Mouse (Mus musculus): ENCODE results near the gene Hmg20b. TPM values are rescaled to one million over a fixed set of nuclear protein-coding genes. Genes with fewer than 3 reads are reported as not detected.

Hmg20b gene
- polyA plus RNA-seq, 1 experiment from 2014 or later: 27.1 TPM

DNA sequence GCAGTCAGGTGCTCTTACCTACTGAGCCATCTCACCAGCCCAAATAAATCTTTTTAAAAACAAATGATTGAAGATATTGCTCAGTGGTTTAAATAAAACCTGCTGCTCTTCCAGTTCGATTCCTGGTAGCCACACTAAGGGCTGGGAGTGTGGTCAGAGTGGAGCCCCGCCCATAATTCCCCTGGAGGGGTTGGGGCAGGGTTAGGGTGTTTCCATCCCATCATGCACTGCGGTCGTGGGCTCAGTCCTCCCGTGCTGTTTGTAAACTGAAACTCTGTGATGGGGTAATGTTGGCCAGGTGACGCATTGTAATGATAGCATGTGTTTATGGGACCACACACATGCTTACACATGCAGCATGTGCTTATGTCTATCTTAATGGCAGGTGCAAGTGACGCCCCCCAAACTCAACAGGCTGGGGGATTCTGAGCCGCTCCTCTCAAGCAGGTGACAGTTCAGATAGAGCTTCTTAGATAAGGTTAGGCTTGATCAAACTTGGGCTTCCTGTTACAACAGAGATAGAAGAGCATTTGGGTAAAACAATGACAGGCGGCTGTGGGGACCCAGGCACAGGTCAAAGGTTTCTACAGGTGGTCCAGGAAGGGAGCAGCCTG lies 1.5 kb upstream of the Hmg20b start:
- Histone ChIP-seq H3K27ac (peak overlapping the region; percentile 88), H3K4me1 (replicated peaks) (peaks cover 86% of the 10 kb centered on the region), H3K36me3 (peaks cover 14% of the 10 kb centered on the region)

DNA sequence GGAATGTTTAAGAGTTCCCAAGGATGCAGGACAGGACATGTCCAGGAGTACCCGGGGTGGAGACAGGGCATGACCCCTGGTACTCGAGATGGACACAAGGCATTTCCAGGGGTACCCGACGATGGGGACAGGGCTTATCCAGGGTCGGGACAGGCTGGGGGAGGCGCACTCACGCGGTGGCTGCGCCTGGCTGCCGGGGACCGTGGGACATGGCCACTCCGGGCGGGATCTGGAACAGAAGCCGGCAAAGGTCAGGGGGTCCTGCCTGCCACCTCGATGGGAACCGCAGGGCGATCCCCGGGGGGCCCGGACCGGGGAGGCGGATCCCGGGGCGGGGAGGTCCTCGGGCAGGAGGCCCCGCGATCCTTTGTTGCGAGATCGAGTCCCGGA lies 324 bp downstream of the Hmg20b start:
- Histone ChIP-seq H3K9me3 (replicated peaks) (no peaks in the 10 kb centered on the region), H3K4me2 (peak overlapping the region; percentile 98), H3K27me3 (peaks cover 12% of the 10 kb centered on the region), H3K36me3 (peaks cover 14% of the 10 kb centered on the region), H3K4me3 (replicated peaks) (peak overlapping the region; percentile 90), H3K9ac (peak overlapping the region; percentile 96), H3K27ac (peak overlapping the region; percentile 93), H3K4me1 (replicated peaks) (peaks cover 76% of the 10 kb centered on the region)
- no peak for DNase-seq
- under 1% methylated on average over 29 of the region's 29 CpGs for WGBS (ENCODE audit: insufficient replicate concordance)
- peak; percentile 1 for ATAC-seq (ENCODE audit: low read depth)

More for the DNA sequence above, 1.5 kb upstream of the Hmg20b start:
- Histone ChIP-seq H3K9ac (peak overlapping the region; percentile 60), H3K27me3 (no peaks in the 10 kb centered on the region), H3K4me2 (peak overlapping the region; percentile 68), H3K4me3 (replicated peaks) (peak overlapping the region; percentile 59), H3K9me3 (replicated peaks) (no peaks in the 10 kb centered on the region)
- DNase-seq (peak; percentile 83), ATAC-seq (ENCODE audit: low read depth) (peak; percentile 23; the same call in 1 of the 2 replicates)
- WGBS (ENCODE audit: insufficient replicate concordance): 6% methylated on average over 9 of the region's 9 CpGs

DNA sequence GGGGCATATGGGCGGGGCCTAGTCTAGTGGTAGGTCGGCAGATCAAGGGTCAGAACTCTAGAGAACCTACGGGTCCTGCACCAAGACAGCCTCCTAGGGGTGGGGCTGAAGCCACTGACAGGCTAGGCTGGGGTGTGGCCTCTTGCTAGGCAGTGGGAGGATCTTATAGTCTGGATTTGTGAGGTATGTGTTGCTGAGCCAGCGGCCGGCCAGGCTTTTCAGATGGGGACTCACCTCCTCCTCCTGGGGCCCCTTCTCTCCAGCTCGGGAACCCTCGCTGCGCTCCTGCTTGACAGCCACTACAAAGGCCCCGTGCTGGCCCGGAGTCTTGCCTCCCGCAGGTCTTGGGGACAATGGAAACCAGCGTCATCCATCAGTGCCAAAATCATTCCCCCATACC lies 1.1 kb downstream of the Hmg20b start:
- Histone ChIP-seq H3K4me3 (replicated peaks) (peak overlapping the region; percentile 90), H3K27me3 (peaks cover 20% of the 10 kb centered on the region), H3K36me3 (peaks cover 14% of the 10 kb centered on the region), H3K27ac (peak overlapping the region; percentile 93), H3K9me3 (replicated peaks) (no peaks in the 10 kb centered on the region), H3K4me1 (replicated peaks) (peaks cover 68% of the 10 kb centered on the region), H3K4me2 (peak overlapping the region; percentile 98), H3K9ac (peak overlapping the region; percentile 96)
- DNase-seq: peak; percentile 79
- ATAC-seq (ENCODE audit: low read depth): peak; percentile 45
- WGBS (ENCODE audit: insufficient replicate concordance): 6% methylated on average over 12 of the region's 12 CpGs

DNA sequence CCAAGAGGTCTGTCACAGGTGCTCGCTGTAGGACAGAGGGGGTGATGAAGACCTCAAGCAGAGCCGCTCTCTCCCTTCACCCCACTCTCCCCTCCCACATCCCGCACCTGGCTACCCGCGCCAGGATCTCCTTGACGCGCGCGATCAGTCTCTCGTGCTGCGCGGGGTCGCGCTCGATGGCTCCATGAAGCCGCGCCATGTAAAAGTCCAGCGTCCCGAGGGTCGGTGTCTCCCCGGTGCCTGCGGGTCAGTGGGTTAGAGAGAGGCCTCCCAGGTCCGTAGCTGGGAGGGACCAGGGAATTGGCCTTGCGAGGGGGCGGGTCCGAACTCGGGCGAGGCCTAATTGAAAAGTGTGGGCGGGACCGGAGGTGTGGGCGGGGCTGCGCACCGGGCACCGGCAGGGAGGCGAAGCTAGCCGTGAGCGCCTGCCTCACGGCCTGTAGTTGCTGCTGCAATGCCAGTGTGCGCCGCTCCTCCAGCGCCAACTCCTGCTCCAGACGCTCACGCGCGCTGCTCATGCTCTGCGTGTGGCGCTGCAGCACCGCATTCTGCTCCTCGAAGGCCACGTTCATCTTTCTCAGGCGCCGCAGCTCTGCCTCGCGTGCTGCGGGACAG lies 3.7 kb downstream of the Hmg20b start:
- peak overlapping the region; percentile 54 for H3K27ac ChIP-seq
- 15% methylated on average over 54 of the region's 55 CpGs for WGBS (ENCODE audit: insufficient replicate concordance)

DNA sequence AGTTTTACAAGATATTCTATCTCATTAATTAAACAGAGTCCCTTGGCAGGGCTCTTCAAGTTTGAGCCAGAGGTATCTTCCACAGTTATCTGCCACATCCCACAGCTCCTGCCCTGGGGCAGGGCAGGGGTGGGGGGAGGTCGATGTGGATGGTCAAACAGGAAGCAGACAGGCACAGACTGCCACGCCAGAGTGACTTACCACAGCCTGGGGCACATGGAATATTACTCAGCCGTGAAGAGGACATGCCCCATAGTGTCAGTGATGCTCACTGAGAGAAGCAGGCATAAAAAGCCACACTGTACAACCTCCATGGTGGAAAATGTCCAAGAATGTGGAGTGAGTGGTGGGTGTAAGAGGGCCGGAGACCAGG lies 5.1 kb downstream of the Hmg20b start:
- DNase-seq: no peak
- 53% methylated on average over 4 of the region's 4 CpGs for WGBS (ENCODE audit: insufficient replicate concordance)
- H3K4me1 ChIP-seq (replicated peaks): peaks cover 72% of the 10 kb centered on the region
- H3K9me3 ChIP-seq (replicated peaks): no peaks in the 10 kb centered on the region
- H3K36me3 ChIP-seq: peaks cover 14% of the 10 kb centered on the region
- H3K27me3 ChIP-seq: peaks cover 51% of the 10 kb centered on the region
- H3K9ac ChIP-seq: no peak overlapping the region
- ATAC-seq (ENCODE audit: low read depth): no peak
- no peak overlapping the region for H3K4me3 ChIP-seq (replicated peaks)
- no peak overlapping the region for H3K27ac ChIP-seq
- H3K4me2 ChIP-seq: no peak overlapping the region

More for the DNA sequence above, 3.7 kb downstream of the Hmg20b start:
- Histone ChIP-seq H3K9ac (peak overlapping the region; percentile 66), H3K27me3 (peaks cover 45% of the 10 kb centered on the region), H3K4me1 (replicated peaks) (peaks cover 65% of the 10 kb centered on the region), H3K4me3 (replicated peaks) (peak overlapping the region; percentile 42), H3K4me2 (peak overlapping the region; percentile 71), H3K9me3 (replicated peaks) (no peaks in the 10 kb centered on the region), H3K36me3 (peaks cover 14% of the 10 kb centered on the region)
- ATAC-seq (ENCODE audit: low read depth): peak; percentile 12; the same call in 1 of the 2 replicates
- peak; percentile 69 for DNase-seq

DNA sequence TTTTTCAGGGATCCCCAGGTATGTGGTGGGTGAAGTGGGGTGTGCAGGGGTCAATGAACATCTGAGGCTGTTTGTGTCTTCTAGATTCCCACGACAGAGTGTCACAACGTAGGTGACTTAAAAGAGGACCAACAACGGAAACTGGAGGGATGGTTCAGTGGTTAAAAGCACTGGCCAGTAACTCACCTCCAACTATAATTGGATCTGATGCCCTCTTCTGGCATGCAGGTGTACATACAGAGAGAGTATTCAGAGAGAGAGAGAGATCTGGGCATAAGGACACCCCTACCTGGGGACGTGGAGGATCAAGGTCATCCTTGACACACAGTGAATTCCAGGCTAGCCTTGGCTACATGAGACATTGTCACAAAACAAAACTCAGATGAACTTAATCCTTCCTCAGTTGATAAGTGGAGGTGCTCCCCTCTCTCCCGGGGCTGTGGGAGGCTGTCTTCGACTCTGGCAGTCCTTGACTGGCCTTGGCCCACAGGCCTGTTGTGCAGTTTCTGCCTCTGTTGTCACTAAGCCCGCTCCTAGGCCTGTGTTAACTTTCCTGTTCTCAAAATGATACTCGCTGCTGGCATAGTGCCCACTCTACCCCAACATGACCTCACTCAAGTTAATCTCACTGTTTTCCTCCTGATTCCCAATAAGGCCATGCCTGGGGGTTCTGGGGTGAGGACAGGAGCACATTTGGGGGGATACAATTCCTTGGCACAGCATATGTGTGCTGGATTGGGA lies 5.7 kb downstream of the Hmg20b start:
- Histone ChIP-seq H3K36me3 (peaks cover 14% of the 10 kb centered on the region), H3K9ac (no peak overlapping the region), H3K4me3 (replicated peaks) (no peak overlapping the region), H3K4me1 (replicated peaks) (peaks cover 71% of the 10 kb centered on the region), H3K27me3 (peaks cover 51% of the 10 kb centered on the region), H3K27ac (no peak overlapping the region), H3K9me3 (replicated peaks) (no peaks in the 10 kb centered on the region), H3K4me2 (no peak overlapping the region)
- DNase-seq (no peak), ATAC-seq (ENCODE audit: low read depth) (no peak)
- WGBS (ENCODE audit: insufficient replicate concordance): 44% methylated on average over 8 of the region's 8 CpGs

DNA sequence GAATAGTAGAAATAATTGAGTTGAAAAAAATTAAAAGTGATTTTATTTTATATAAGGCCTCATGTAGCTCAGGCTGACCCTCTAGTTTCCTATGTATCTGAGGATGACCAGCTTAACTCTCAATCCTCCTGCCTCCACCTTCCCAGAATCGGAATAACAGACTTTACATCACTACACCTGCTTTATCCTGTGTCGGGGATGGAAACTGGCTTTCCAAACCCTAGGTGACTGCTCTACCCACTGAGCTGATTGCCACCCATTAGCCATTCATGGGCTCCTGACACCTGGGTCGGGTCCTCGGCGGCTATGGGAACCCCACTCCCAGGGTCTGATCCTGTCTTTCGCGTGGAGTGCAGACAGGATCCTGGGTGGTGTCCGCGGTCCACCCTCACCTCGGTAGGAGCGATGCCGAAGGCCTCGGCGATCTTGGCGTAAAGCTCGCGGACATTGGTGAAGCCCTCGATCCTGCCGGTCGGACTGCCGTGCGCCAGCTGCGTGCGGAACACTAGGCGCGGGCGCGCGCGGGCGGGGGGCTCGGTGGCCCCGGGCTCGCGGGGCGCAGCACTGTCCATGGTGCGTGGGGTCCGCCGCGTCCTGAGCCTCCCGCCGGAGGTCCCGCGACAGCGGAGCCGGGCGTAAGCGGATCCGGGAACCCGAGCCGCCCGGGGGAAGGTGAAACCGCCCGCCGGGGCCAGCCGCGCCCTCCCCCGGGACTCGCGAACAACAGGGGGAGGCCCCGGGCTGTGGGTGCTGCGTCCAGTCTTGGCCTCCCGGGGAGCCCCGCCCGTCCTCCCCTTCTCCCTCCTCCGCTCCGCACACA lies 7.4 kb downstream of the Hmg20b start, which contains the start of gene Gipc3:
Gene Gipc3 (minus strand): TSS at position 581 of the 820 bp plus-strand sequence.
- WGBS (ENCODE audit: insufficient replicate concordance): 4% methylated on average over 66 of the region's 67 CpGs
- Histone ChIP-seq H3K4me2 (peak within 1 kb of the TSS; percentile 69), H3K27ac (no peak within 1 kb of the TSS), H3K4me3 (replicated peaks) (peak within 1 kb of the TSS; percentile 57), H3K27me3 (peaks cover 56% of the 10 kb centered on the region), H3K9ac (peak within 1 kb of the TSS; percentile 58), H3K9me3 (replicated peaks) (no peaks in the 10 kb centered on the region), H3K4me1 (replicated peaks) (peaks cover 58% of the 10 kb centered on the region), H3K36me3 (peaks cover 4% of the 10 kb centered on the region; the same call in 1 of the 2 replicates)
- DNase-seq (no peak), ATAC-seq (ENCODE audit: low read depth) (no peak)

DNA sequence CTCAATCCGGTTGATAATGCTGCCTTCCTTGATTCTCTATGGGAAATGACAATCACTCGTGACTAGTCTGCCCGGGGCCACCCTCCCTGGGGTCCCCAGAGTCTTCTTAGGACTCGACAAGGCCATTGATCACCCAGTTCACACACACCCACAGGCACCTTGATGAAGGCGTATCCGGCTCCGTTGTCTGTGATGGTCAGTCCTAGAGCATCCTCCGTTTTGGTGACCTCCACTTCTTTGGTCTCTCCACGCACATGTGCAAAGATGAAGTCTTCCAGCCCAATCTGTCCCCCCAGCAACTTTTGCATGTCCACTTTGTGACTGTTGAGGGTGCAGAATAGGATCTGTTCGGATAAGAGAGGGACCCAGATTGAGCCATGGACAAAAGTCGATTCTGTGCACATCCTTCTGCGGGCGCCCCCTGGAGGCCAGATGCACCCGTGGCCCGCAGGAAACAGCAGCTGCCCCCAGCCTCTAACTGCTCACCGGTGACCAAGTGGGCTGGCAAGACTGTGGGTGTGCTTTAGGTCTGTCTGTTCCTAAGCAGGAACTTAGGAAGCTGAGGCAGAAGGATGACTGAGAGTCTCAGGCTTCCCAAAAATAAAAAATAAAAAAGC lies 8.8 kb downstream of the Hmg20b start:
- H3K27me3 ChIP-seq: peaks cover 66% of the 10 kb centered on the region
- no peak overlapping the region for H3K4me3 ChIP-seq (replicated peaks)
- H3K4me1 ChIP-seq (replicated peaks): peaks cover 45% of the 10 kb centered on the region
- no peaks in the 10 kb centered on the region for H3K9me3 ChIP-seq (replicated peaks)
- H3K9ac ChIP-seq: no peak overlapping the region; the same call in 1 of the 2 replicates
- 30% methylated on average over 16 of the region's 16 CpGs for WGBS (ENCODE audit: insufficient replicate concordance)
- H3K36me3 ChIP-seq: no peaks in the 10 kb centered on the region
- no peak overlapping the region for H3K4me2 ChIP-seq
- H3K27ac ChIP-seq: no peak overlapping the region
- DNase-seq (peak; percentile 48), ATAC-seq (ENCODE audit: low read depth) (no peak)

DNA sequence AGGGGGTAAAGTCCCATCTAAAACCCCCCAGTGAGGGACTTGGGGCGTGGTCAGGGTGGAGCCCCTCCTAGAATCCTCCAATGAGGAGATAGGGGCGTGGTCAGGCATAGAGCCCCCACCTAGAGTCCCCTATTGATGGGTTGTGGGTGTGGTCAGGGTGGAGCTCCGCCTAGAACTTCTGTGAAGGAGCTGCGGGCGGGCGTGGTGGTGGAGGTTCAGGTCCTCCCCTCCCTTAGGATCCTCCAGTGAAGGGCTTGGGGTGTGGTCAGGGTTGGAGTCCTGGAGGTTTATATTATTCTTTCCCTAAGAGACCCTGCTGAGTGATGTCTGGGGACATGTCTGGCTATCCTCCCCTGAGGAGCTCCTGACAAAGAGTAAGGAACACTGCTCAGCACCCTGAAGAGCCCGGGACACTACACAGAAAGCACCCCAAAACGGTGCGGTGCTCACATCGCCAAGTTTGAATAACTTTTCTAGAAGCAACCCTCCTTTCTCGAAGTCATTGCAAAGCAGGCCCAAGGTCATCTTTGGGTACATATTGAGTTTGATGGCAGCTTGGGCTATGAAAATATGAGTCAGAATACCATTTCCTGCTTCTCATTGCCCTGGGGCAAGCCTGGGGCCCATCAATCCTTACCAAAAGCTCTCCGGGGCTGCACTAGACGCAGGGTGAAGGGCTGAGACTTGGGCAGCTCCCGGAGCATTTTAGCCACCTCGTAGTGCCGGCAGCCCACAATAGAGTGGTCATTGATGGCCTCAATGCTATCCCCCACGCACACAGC lies 9.5 kb downstream of the Hmg20b start:
- H3K4me3 ChIP-seq (replicated peaks): no peak overlapping the region
- no peak overlapping the region for H3K4me2 ChIP-seq
- no peaks in the 10 kb centered on the region for H3K36me3 ChIP-seq
- DNase-seq (peak; percentile 58), ATAC-seq (ENCODE audit: low read depth) (peak; percentile 63)
- peaks cover 62% of the 10 kb centered on the region for H3K27me3 ChIP-seq
- 39% methylated on average over 17 of the region's 17 CpGs for WGBS (ENCODE audit: insufficient replicate concordance)
- H3K27ac ChIP-seq: no peak overlapping the region
- no peaks in the 10 kb centered on the region for H3K9me3 ChIP-seq (replicated peaks)
- peaks cover 39% of the 10 kb centered on the region for H3K4me1 ChIP-seq (replicated peaks)
- H3K9ac ChIP-seq: no peak overlapping the region; the same call in 1 of the 2 replicates

DNA sequence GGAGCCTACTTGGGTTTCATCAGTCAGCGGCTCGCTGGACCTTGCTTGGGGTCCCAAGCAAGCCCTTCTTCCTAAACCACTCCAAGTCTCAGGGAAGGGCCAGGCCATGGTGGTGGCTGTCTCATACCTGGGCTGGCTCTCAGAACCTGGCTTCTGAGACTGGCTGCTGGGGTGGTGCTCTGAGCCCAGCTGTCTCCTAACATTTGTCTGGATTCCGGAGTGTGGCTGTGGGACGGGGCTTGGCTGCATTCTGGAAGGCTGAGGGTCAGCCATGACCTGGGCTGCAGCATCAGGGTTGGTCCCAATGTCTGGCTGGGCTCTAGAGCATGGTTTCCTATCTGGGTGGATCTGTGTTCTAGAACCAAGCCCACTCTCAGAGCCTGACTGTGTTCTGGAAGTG lies 13.7 kb downstream of the Hmg20b start:
- no peak overlapping the region for H3K9ac ChIP-seq
- DNase-seq (no peak), ATAC-seq (ENCODE audit: low read depth) (no peak)
- H3K27me3 ChIP-seq: peaks cover 43% of the 10 kb centered on the region
- no peaks in the 10 kb centered on the region for H3K9me3 ChIP-seq (replicated peaks)
- no peaks in the 10 kb centered on the region for H3K36me3 ChIP-seq
- WGBS (ENCODE audit: insufficient replicate concordance): 86% methylated on average over 4 of the region's 4 CpGs
- no peak overlapping the region for H3K27ac ChIP-seq
- no peak overlapping the region for H3K4me2 ChIP-seq
- H3K4me3 ChIP-seq (replicated peaks): no peak overlapping the region
- H3K4me1 ChIP-seq (replicated peaks): peaks cover 30% of the 10 kb centered on the region
